Mouse (Mus musculus) kidney, postnatal 10 days (tissue): ENCODE data around the gene Vmn2r2.

Source experiments
- DNase-seq: peaks from one replicate; pipeline ENCODE4 v3.0.0; 2021; ENCODE audit warnings: mixed read lengths

The Vmn2r2 gene

GRCm38 (mm10) chr3:64141878-64142508 is at the start of gene Vmn2r2:
TSS of gene Vmn2r2 (minus strand) at chr3:64141928.
- no peak for DNase-seq

DNA sequence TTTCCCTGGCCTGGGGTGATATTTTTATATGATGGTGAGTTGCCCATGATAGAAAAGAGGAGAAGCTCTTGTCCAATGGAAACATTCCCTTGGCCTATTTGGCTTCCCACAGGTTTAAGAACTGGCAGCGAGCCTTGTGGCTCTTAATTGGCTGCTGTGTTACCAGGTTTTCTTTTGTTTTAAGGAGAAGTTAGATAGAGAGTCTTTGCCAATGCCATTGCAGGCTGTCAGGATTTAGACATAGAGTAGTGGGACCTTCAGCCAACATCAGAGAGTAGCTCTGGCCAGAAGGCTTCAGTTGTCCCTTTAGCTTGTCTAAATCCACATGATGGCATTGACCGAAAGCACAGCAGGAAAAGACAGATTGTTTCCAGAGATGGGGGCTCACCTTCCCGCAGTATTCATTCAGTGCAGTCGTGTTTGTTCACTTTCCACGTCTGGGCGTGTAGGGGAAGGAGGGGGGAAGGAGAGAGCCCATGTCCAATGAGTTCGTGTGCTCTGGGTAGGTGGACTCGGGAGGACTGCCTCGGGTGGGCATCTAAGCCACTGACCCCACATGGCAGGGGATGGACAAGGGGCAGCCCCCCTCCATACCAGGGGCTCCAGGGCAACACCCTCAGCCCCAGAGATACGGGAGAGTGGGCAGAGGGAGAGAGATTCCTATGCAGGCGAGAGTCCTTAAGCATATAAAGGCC is 28.2 kb downstream of the Vmn2r2 start:
- DNase-seq = no peak

DNA sequence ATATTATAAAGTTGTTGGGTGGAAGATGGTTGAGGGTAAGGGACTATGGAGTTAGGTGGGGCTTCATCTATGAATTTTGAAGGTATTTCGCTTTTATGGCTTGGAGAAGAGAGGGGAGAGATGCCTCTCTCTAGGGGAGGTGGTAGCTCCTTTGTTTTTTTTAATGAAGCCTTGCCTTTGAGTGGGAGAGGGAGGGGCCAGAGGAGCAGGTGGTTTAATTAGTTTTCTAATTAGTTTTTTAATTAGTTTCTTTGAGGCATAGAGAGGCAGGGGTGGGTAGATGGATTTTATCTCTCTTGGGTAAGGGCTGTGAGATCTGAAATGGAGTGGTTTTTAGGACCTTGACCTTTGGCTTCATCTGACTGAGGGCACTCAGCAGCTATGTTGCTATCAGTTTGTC is 29.0 kb downstream of the Vmn2r2 start:
- DNase-seq = no peak

DNA sequence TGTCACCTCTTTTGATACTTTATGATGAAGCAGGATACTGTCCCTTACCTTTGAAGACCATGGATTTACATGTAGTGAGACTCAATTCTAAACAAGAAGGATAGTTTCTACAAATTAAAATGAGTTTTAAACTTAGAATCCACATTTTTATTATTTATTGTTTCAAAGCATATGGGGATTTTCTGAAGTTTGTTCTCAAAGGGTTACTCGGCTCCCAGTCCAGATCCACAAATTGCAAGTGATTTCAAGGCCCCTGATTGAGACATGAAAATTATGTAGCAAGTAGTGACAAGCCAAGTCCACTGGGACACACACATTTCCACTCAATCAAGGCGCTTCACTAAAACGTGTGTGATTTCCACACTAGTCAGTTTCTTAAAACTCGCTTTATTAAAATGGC is 60.5 kb downstream of the Vmn2r2 start, which contains the start of gene Vmn2r1:
TSS of gene Vmn2r1 (plus strand) at position 301 of the 400 bp plus-strand sequence.
- DNase-seq = no peak
